Mouse (Mus musculus) hindbrain, embryonic 13.5 days (tissue): ENCODE measurements around the gene Gm11037. TPM values are rescaled to one million over a fixed set of nuclear protein-coding genes. Genes with fewer than 3 reads are reported as not detected.

Experiments
- ATAC-seq: fragments of 200-750 bp; cut with Nextera tagmentation; 2 replicates; pipeline ENCODE4 v1.8.0; 2017; ENCODE audit warnings: moderate TSS enrichment; ENCODE audit not compliant: low FRiP score
- H3K27ac ChIP-seq: fragments of 300-500 bp; sonication (generic); 2 replicates; pipeline ENCODE4 v1.5.1; 2015; ENCODE audit warnings: inconsistent platforms, mild to moderate bottlenecking, moderate library complexity
- H3K27me3 ChIP-seq: fragments of 300-500 bp; sonication (generic); 2 replicates; pipeline ENCODE4 v1.6.1; 2015; ENCODE audit warnings: mild to moderate bottlenecking, inconsistent platforms
- H3K36me3 ChIP-seq: fragments of 300-500 bp; sonication (generic); 2 replicates; pipeline ENCODE4 v1.6.1; 2015; ENCODE audit warnings: mild to moderate bottlenecking, inconsistent platforms
- H3K4me1 ChIP-seq: fragments of 300-500 bp; sonication (generic); replicated peaks from 2 replicates; pipeline ENCODE4 v1.6.1; 2015; ENCODE audit warnings: inconsistent platforms
- H3K4me2 ChIP-seq: fragments of 300-500 bp; sonication (generic); 2 replicates; pipeline ENCODE4 v1.6.1; 2015; ENCODE audit warnings: inconsistent platforms, mild to moderate bottlenecking, moderate library complexity
- H3K4me3 ChIP-seq: fragments of 300-500 bp; sonication (generic); 2 replicates; pipeline ENCODE4 v1.5.1; 2015; ENCODE audit warnings: mild to moderate bottlenecking, inconsistent platforms
- H3K9ac ChIP-seq: fragments of 300-500 bp; sonication (generic); 2 replicates; pipeline ENCODE4 v1.6.1; 2015; ENCODE audit warnings: mild to moderate bottlenecking, inconsistent platforms
- H3K9me3 ChIP-seq: fragments of 300-500 bp; sonication (generic); 2 replicates; pipeline ENCODE4 v1.6.1; 2016; ENCODE audit warnings: inconsistent platforms
- WGBS: fragments of 180-500 bp; shearing (Covaris S2); methylation state at CpG from one replicate; pipeline ENCODE4 v1.1.7; 2015; 5-methylcytosine and 5-hydroxymethylcytosine counted together
- polyA plus RNA-seq: library from polyadenylated mRNA; unstranded; fragments of >200 nt; fragmentation: Nextera tagmentation; extraction: Ambion mirVana; gene quantifications from 2 replicates; pipeline ENCODE4 v1.2.1, GENCODE M21; 2015

The Gm11037 gene
- not detected in 2 replicates for polyA plus RNA-seq

- H3K9ac ChIP-seq: no peak within 1 kb of the TSS
- no peaks in the 10 kb centered on the region for H3K36me3 ChIP-seq
- no peaks in the 10 kb centered on the region for H3K9me3 ChIP-seq
- H3K4me1 ChIP-seq: no peaks in the 10 kb centered on the region
- no peak for ATAC-seq
- no peak within 1 kb of the TSS for H3K27ac ChIP-seq
- no peak within 1 kb of the TSS for H3K4me3 ChIP-seq
- WGBS: 89% methylated on average over 9 of the region's 9 CpGs
- no peak within 1 kb of the TSS for H3K4me2 ChIP-seq
- no peaks in the 10 kb centered on the region for H3K27me3 ChIP-seq
These were observed at the start of gene Gm11037 for GRCm38 (mm10) chr2:131132930-131133547. Gene Gm11037 (plus strand): TSS chr2:131133497.

DNA sequence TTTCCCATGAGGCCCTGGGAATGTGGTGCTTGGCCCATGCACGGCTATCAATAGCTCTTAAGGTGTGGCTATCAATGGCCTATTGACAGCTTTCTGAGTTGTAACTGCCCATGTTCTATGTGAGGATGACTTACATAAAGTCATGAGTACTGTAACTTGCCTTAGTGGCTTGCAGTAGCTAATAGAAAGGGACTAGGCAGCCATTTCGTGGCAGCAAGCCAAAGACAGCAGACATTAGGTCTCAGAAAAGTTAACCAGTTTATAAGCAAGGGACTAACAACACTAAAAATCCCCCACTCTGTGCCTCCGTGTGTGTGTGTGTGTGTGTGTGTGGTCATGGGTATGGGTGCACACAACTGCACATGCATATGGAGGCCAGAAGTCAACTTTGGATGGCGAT lies 49.1 kb upstream of the Gm11037 start:
- ATAC-seq: no peak
- H3K36me3 ChIP-seq: no peaks in the 10 kb centered on the region
- H3K4me3 ChIP-seq: no peak overlapping the region
- no peak overlapping the region for H3K9ac ChIP-seq
- WGBS: 92% methylated on average over 4 of the region's 4 CpGs
- no peaks in the 10 kb centered on the region for H3K4me1 ChIP-seq
- H3K9me3 ChIP-seq: no peaks in the 10 kb centered on the region
- H3K27ac ChIP-seq: no peak overlapping the region
- H3K4me2 ChIP-seq: no peak overlapping the region
- no peaks in the 10 kb centered on the region for H3K27me3 ChIP-seq

DNA sequence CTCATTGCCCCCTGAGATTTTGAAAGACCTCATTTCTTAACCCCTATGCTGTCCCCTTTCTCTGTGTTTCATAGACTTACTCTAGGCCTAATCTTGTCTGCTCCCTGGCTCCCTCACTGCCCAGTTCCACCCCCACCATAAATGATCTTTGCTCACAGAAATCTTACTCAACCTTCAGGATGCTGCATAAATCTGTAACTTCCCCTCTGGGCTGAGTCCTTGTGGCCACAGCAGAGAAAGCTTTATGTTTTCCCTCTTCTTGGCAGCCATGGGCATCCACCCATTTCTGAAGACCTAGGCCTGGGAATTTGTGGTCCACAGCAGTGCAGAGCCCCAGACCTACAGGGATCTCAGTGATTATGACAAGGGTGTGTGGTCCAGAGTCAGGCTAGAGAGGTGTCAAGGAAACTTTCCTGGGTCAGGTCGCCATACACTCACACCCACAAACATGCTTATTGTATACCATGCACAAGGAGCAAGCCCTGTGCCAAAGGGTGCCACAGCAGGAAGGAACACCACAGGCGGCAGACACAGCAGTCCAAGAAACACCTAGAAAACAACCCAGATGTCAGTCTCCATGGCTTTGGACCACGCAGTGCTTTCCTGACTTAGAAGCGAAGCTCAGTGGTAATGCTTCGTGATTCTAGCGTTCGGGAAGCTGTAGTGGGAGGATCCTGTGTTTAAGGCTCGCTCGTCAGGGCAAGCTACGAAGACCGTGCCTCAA lies 46.5 kb upstream of the Gm11037 start, which contains the start of gene Siglec1:
Gene Siglec1 (minus strand): TSS at position 99 of the 724 bp plus-strand sequence.
- H3K36me3 ChIP-seq: no peaks in the 10 kb centered on the region
- WGBS: 84% methylated on average over 11 of the region's 11 CpGs
- H3K9ac ChIP-seq: no peak within 1 kb of the TSS

DNA sequence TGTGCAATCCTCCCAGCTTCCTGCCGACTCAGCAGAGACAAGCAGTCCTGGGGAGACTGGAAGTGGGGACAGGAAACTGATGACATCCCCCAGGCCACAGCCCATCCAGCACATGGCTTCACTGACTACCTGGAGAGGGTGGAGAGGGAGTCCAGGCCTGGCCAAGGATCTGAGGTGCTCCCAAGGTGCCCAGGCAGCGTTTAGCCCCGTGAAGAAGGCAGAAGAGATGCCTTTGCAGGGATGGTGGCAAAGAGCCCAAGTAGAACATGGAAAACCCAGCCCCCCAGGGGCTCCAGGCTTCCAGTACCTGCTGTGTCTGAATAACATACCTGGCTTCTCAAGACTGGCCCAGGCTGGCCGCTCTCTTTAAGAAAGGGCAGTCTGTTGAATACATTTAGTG lies 44.7 kb upstream of the Gm11037 start:
- Histone ChIP-seq H3K27ac (no peak overlapping the region), H3K4me1 (no peaks in the 10 kb centered on the region), H3K9me3 (no peaks in the 10 kb centered on the region), H3K27me3 (no peaks in the 10 kb centered on the region), H3K4me2 (no peak overlapping the region), H3K36me3 (no peaks in the 10 kb centered on the region), H3K4me3 (no peak overlapping the region), H3K9ac (0 out of 2 replicates have a peak overlapping the region, but pooled peaks have one; percentile 0)
- WGBS: 76% methylated on average over 4 of the region's 4 CpGs
- no peak for ATAC-seq

More for the DNA sequence above, 46.5 kb upstream of the Gm11037 start, which contains the start of gene Siglec1:
- H3K4me2 ChIP-seq: no peak within 1 kb of the TSS
- H3K4me1 ChIP-seq: no peaks in the 10 kb centered on the region
- no peaks in the 10 kb centered on the region for H3K9me3 ChIP-seq
- no peak within 1 kb of the TSS for H3K27ac ChIP-seq
- no peak within 1 kb of the TSS for H3K4me3 ChIP-seq
- no peak for ATAC-seq
- H3K27me3 ChIP-seq: no peaks in the 10 kb centered on the region

- Histone ChIP-seq H3K36me3 (no peaks in the 10 kb centered on the region), H3K27ac (no peak overlapping the region), H3K4me3 (no peak overlapping the region), H3K27me3 (no peaks in the 10 kb centered on the region), H3K4me2 (no peak overlapping the region), H3K9ac (no peak overlapping the region), H3K4me1 (no peaks in the 10 kb centered on the region), H3K9me3 (no peaks in the 10 kb centered on the region)
- no peak for ATAC-seq
- 93% methylated on average over 1 of the region's 1 CpGs for WGBS
These were observed 43.7 kb upstream of the Gm11037 start for GRCm38 (mm10) chr2:131089634-131090033.

DNA sequence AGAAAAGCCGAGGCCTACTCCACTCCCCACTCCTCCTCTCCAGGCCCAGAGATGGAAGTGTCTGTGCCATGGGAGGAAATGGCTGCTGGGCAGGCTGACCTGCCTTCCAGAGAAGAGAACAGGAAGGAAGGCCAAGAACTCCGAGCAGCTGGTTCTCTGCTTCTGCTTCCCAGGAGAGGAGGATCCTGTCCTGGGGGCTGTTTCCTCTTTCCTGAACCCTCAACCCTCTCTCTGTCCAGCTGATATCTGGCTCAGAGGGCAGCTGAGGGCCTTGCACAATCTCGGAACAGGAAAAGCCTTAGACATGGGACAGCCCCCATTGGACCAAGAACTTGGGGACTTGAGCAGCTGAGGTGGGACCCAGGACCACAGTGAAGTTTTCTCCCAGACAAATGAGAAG lies 42.4 kb upstream of the Gm11037 start:
- no peak overlapping the region for H3K4me3 ChIP-seq
- no peak overlapping the region for H3K27ac ChIP-seq
- no peak for ATAC-seq
- no peaks in the 10 kb centered on the region for H3K9me3 ChIP-seq
- WGBS: 73% methylated on average over 3 of the region's 3 CpGs
- no peak overlapping the region for H3K4me2 ChIP-seq
- H3K27me3 ChIP-seq: no peaks in the 10 kb centered on the region
- no peak overlapping the region for H3K9ac ChIP-seq
- no peaks in the 10 kb centered on the region for H3K4me1 ChIP-seq
- no peaks in the 10 kb centered on the region for H3K36me3 ChIP-seq

DNA sequence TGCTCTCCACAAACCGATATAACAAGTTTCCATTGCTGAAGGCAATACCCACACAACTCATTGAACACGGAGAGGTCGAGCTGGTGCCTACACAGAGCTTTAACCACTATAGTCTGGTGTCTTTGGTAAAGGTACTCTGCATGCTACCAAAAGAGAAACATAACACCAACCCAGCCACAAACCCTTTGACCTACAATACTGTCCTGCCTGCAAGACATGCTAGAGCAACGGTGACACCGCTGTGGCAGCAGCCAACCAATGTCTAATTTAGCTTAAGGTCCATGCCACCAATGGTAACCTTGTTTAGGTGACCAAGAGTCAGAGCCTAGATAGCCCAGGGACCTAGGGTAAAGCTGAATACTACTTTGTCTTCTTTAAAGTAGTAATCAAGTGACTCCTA lies 39.7 kb upstream of the Gm11037 start:
- 84% methylated on average over 5 of the region's 5 CpGs for WGBS
- Histone ChIP-seq H3K36me3 (no peaks in the 10 kb centered on the region), H3K9me3 (no peaks in the 10 kb centered on the region), H3K4me3 (no peak overlapping the region), H3K4me1 (no peaks in the 10 kb centered on the region; the same call in 1 of the 2 replicates), H3K9ac (no peak overlapping the region), H3K27me3 (no peaks in the 10 kb centered on the region), H3K4me2 (no peak overlapping the region), H3K27ac (no peak overlapping the region)
- ATAC-seq: no peak

DNA sequence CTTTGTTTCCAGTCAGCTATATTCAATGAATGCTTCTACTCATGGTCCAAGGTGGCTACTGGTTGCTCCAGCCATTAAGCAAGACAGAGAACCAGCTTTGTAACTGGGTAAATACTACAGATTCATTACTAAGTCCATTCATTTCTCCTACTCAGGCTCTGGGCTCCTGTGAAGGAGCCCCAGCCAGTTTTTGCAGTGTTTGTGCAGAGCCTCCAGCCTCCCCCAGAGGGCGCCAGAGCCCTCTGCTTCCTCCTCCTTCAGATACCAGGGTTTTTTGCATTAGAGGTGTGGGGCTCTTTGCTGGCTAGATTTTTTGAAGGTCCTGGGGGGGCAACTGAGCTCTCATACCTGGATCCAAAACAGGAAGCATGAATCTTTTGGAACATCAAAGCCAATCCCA lies 38.5 kb upstream of the Gm11037 start:
- no peaks in the 10 kb centered on the region for H3K9me3 ChIP-seq
- H3K4me1 ChIP-seq: no peaks in the 10 kb centered on the region; the same call in 1 of the 2 replicates
- H3K36me3 ChIP-seq: no peaks in the 10 kb centered on the region
- H3K9ac ChIP-seq: no peak overlapping the region
- H3K27ac ChIP-seq: no peak overlapping the region
- WGBS: 0% methylated on average over 1 of the region's 1 CpGs
- no peak overlapping the region for H3K4me3 ChIP-seq
- H3K4me2 ChIP-seq: no peak overlapping the region
- H3K27me3 ChIP-seq: no peaks in the 10 kb centered on the region
- ATAC-seq: peak; percentile 43; the same call in 1 of the 2 replicates

DNA sequence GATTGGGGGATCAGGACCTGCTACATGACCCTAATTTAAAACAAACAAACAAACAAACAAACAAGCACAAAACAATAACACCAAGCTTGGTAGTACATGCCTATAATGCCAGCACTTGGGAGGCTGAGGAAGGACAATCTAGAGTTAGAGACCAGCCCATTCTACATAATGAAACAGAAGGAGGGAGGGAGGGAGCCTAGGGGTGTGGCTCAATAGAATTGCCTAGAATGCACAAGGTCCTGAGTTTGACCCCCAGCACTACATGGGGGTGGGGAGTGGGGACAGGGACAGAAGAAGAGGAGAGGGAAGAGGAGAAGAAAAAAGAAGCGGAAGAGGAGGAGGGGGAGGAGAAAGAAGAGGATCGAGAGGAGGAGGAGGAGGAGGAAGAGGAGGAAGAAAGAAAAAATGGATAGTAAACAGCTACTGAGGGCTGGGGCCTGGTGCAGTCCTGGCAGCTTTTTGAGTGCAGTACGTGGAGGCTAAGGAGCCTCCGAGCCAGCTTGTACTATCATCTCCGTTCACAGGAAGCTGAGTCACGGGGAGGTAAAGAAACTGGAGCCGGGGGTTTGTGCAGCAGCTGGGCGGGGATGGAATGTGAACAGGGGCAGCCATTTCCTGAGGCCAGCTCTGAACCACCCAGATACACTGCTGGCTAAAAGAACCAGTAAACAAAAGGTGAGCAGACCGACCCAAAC lies 37.0 kb upstream of the Gm11037 start:
- no peak overlapping the region for H3K4me3 ChIP-seq
- H3K36me3 ChIP-seq: no peaks in the 10 kb centered on the region
- no peaks in the 10 kb centered on the region for H3K27me3 ChIP-seq
- no peak overlapping the region for H3K4me2 ChIP-seq
- WGBS: 17% methylated on average over 9 of the region's 9 CpGs
- no peak for ATAC-seq
- H3K4me1 ChIP-seq: no peaks in the 10 kb centered on the region; the same call in 1 of the 2 replicates
- no peaks in the 10 kb centered on the region for H3K9me3 ChIP-seq
- 0 out of 2 replicates have a peak overlapping the region, but pooled peaks have one; percentile 15 for H3K9ac ChIP-seq
- peak overlapping the region; percentile 2; the same call in 1 of the 2 replicates for H3K27ac ChIP-seq

DNA sequence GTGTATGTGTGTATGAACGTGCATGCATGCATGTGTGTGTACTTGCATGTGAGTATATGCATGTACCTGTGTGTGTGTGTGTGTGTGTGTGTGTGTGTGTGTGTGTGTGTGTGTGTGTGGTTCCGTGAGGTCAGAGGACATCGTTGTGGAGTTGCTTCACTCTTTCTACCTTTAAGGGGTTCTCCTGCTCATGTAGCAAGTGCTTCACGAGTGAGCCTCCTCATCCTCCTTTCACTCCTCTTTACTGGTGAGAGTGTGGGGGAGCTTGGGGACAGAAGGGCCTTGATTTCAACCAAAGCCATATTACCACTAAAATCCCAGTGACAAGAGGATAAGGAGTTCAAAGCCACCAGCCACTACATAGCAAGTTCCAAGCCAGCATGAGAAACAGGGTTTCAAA lies 36.2 kb upstream of the Gm11037 start:
- H3K4me1 ChIP-seq: no peaks in the 10 kb centered on the region; the same call in 1 of the 2 replicates
- 88% methylated on average over 4 of the region's 4 CpGs for WGBS
- H3K27ac ChIP-seq: no peak overlapping the region
- no peak overlapping the region for H3K4me3 ChIP-seq
- H3K36me3 ChIP-seq: no peaks in the 10 kb centered on the region
- ATAC-seq: no peak
- no peak overlapping the region for H3K4me2 ChIP-seq
- H3K9me3 ChIP-seq: no peaks in the 10 kb centered on the region
- no peaks in the 10 kb centered on the region for H3K27me3 ChIP-seq
- H3K9ac ChIP-seq: no peak overlapping the region

GRCm38 (mm10) chr2:131101530-131101929 lies 31.8 kb upstream of the Gm11037 start:
- no peak overlapping the region for H3K27ac ChIP-seq
- no peaks in the 10 kb centered on the region for H3K9me3 ChIP-seq
- H3K27me3 ChIP-seq: no peaks in the 10 kb centered on the region
- no peak overlapping the region for H3K4me2 ChIP-seq
- WGBS: 59% methylated on average over 3 of the region's 3 CpGs
- no peak overlapping the region for H3K9ac ChIP-seq
- H3K4me1 ChIP-seq: no peaks in the 10 kb centered on the region
- ATAC-seq: no peak
- no peaks in the 10 kb centered on the region for H3K36me3 ChIP-seq
- H3K4me3 ChIP-seq: no peak overlapping the region

- Histone ChIP-seq H3K27ac (no peak overlapping the region), H3K9me3 (no peaks in the 10 kb centered on the region), H3K4me3 (no peak overlapping the region), H3K9ac (no peak overlapping the region), H3K4me2 (no peak overlapping the region), H3K4me1 (no peaks in the 10 kb centered on the region), H3K27me3 (no peaks in the 10 kb centered on the region), H3K36me3 (no peaks in the 10 kb centered on the region)
- WGBS: 87% methylated on average over 4 of the region's 4 CpGs
- ATAC-seq: no peak
These were observed 29.3 kb upstream of the Gm11037 start for GRCm38 (mm10) chr2:131104021-131104420.
